Mouse (Mus musculus): ENCODE measurements at regions not wholly inside any gene's neighbourhood (a gene's known extent, or its start where the extent isn't known, plus 50 kb on each side); places are given as distances from the start of the nearest gene placed in this dataset.

DNA sequence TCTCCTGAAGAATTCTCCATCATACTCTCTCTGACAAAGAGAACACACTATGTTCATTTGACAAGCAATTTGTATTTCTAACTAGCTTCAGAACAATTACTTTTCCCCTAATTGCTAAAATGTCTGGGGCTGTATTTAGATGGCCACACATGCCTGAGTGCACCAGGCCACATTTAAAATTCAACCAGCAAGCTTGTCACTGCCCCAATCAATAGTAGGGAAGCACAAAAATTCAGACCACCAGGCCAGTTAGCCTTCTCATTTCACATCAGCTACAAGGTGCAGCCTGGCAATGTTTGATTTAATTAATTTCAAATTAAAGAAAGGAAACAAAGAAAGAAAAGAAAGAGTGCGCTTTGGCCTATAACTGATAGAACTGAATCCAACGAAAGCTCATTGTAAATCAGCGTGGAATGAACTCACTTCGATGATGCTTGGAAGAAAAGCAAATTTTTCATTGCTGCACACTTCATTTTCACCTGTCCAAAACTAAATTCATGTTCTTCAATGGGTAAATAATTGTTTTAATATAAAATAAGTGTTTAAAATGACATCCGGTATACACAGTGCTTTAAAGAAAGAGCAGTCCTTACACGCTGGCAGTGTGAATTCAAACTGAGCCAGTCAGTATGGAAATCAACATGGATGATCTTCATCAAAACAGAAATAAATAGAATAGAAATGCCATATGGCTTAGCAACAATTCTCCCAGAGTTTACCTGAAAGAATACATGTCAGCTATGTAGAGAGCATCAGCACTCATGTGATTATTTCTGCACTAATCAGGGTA lies 1001.7 kb upstream of the Adgrl4 start:
- TF ChIP-seq CTCF (IDR thresholded peaks at IDR 0.05; ENCODE audit: low read depth, low read length), result no peak
- no peak for TF ChIP-seq POLR2A (IDR thresholded peaks at IDR 0.05; ENCODE audit: extremely low read depth, insufficient read depth, low read length)
